Mouse (Mus musculus): ENCODE results near the gene Xpnpep1. TPM values are rescaled to one million over a fixed set of nuclear protein-coding genes. Genes with fewer than 3 reads are reported as not detected.

Xpnpep1 gene
- polyA plus RNA-seq, 1 experiment from 2014 or later: 157 TPM

- no peak overlapping the region for H3K9ac ChIP-seq (replicated peaks; ENCODE audit: low read depth, low read length)
- WGBS: 68% methylated on average over 13 of the region's 13 CpGs
- H3K27me3 ChIP-seq (ENCODE audit: control insufficient read depth, insufficient read depth, low read length): no peaks in the 10 kb centered on the region
- 0 out of 2 replicates have a peak, but pooled peaks have one; percentile 20 for ATAC-seq (ENCODE audit: insufficient number of reproducible peaks, insufficient read depth, low FRiP score, low read depth)
- peaks cover 13% of the 10 kb centered on the region for H3K36me3 ChIP-seq (ENCODE audit: control insufficient read depth, insufficient read depth, low read length)
- H3K9me3 ChIP-seq (ENCODE audit: control insufficient read depth, low read depth, low read length): no peaks in the 10 kb centered on the region
- no peak overlapping the region for H3K4me3 ChIP-seq (ENCODE audit: low read depth, low read length)
- H3K4me1 ChIP-seq (ENCODE audit: control insufficient read depth, insufficient read depth, low read length): 0 out of 2 replicates have a peak, but pooled peaks cover 6% of the 10 kb centered on the region
- no peak overlapping the region for H3K4me2 ChIP-seq (replicated peaks; ENCODE audit: low read depth, low read length)
- H3K27ac ChIP-seq (ENCODE audit: low read length): no peak overlapping the region
Observed at GRCm38 (mm10) chr19:53019716-53020463, 20.1 kb downstream of the Xpnpep1 start.

- Histone ChIP-seq H3K27ac (ENCODE audit: low read length) (no peak overlapping the region), H3K4me1 (ENCODE audit: control insufficient read depth, insufficient read depth, low read length) (0 out of 2 replicates have a peak, but pooled peaks cover 5% of the 10 kb centered on the region), H3K36me3 (ENCODE audit: control insufficient read depth, insufficient read depth, low read length) (peaks cover 4% of the 10 kb centered on the region), H3K9me3 (ENCODE audit: control insufficient read depth, low read depth, low read length) (no peaks in the 10 kb centered on the region), H3K27me3 (ENCODE audit: control insufficient read depth, insufficient read depth, low read length) (no peaks in the 10 kb centered on the region), H3K4me2 (replicated peaks; ENCODE audit: low read depth, low read length) (no peak overlapping the region), H3K4me3 (ENCODE audit: low read depth, low read length) (no peak overlapping the region), H3K9ac (replicated peaks; ENCODE audit: low read depth, low read length) (no peak overlapping the region)
- ATAC-seq (ENCODE audit: insufficient number of reproducible peaks, insufficient read depth, low FRiP score, low read depth): no peak
- 78% methylated on average over 9 of the region's 9 CpGs for WGBS
Observed at GRCm38 (mm10) chr19:53017954-53018353, 22.1 kb downstream of the Xpnpep1 start.

GRCm38 (mm10) chr19:53017248-53017647, 22.8 kb downstream of the Xpnpep1 start:
- peaks cover 4% of the 10 kb centered on the region; the same call in 1 of the 2 replicates for H3K36me3 ChIP-seq (ENCODE audit: control insufficient read depth, insufficient read depth, low read length)
- no peak overlapping the region for H3K27ac ChIP-seq (ENCODE audit: low read length)
- H3K27me3 ChIP-seq (ENCODE audit: control insufficient read depth, insufficient read depth, low read length): no peaks in the 10 kb centered on the region
- H3K9me3 ChIP-seq (ENCODE audit: control insufficient read depth, low read depth, low read length): no peaks in the 10 kb centered on the region
- H3K4me1 ChIP-seq (ENCODE audit: control insufficient read depth, insufficient read depth, low read length): no peaks in the 10 kb centered on the region
- H3K4me3 ChIP-seq (ENCODE audit: low read depth, low read length): no peak overlapping the region
- no peak overlapping the region for H3K9ac ChIP-seq (replicated peaks; ENCODE audit: low read depth, low read length)
- ATAC-seq (ENCODE audit: insufficient number of reproducible peaks, insufficient read depth, low FRiP score, low read depth): no peak
- H3K4me2 ChIP-seq (replicated peaks; ENCODE audit: low read depth, low read length): no peak overlapping the region
- 85% methylated on average over 11 of the region's 11 CpGs for WGBS

GRCm38 (mm10) chr19:53014910-53015710, 24.9 kb downstream of the Xpnpep1 start:
- ATAC-seq (ENCODE audit: insufficient number of reproducible peaks, insufficient read depth, low FRiP score, low read depth): no peak
- Histone ChIP-seq H3K27ac (ENCODE audit: low read length) (no peak overlapping the region), H3K4me2 (replicated peaks; ENCODE audit: low read depth, low read length) (no peak overlapping the region), H3K4me1 (ENCODE audit: control insufficient read depth, insufficient read depth, low read length) (peaks cover 15% of the 10 kb centered on the region), H3K4me3 (ENCODE audit: low read depth, low read length) (no peak overlapping the region), H3K36me3 (ENCODE audit: control insufficient read depth, insufficient read depth, low read length) (peaks cover 10% of the 10 kb centered on the region; the same call in 1 of the 2 replicates), H3K9me3 (ENCODE audit: control insufficient read depth, low read depth, low read length) (no peaks in the 10 kb centered on the region), H3K27me3 (ENCODE audit: control insufficient read depth, insufficient read depth, low read length) (no peaks in the 10 kb centered on the region), H3K9ac (replicated peaks; ENCODE audit: low read depth, low read length) (no peak overlapping the region)
- 63% methylated on average over 21 of the region's 21 CpGs for WGBS

- H3K4me1 ChIP-seq (ENCODE audit: control insufficient read depth, insufficient read depth, low read length): peaks cover 24% of the 10 kb centered on the region
Observed at GRCm38 (mm10) chr19:53013744-53014143, 26.3 kb downstream of the Xpnpep1 start.

GRCm38 (mm10) chr19:53013341-53013740, 26.7 kb downstream of the Xpnpep1 start:
- Histone ChIP-seq H3K9me3 (ENCODE audit: control insufficient read depth, low read depth, low read length) (no peaks in the 10 kb centered on the region), H3K36me3 (ENCODE audit: control insufficient read depth, insufficient read depth, low read length) (peaks cover 19% of the 10 kb centered on the region; the same call in 1 of the 2 replicates), H3K4me2 (replicated peaks; ENCODE audit: low read depth, low read length) (no peak overlapping the region), H3K4me3 (ENCODE audit: low read depth, low read length) (no peak overlapping the region), H3K27ac (ENCODE audit: low read length) (no peak overlapping the region), H3K4me1 (ENCODE audit: control insufficient read depth, insufficient read depth, low read length) (peaks cover 28% of the 10 kb centered on the region), H3K27me3 (ENCODE audit: control insufficient read depth, insufficient read depth, low read length) (no peaks in the 10 kb centered on the region), H3K9ac (replicated peaks; ENCODE audit: low read depth, low read length) (no peak overlapping the region)
- WGBS: 91% methylated on average over 7 of the region's 7 CpGs
- ATAC-seq (ENCODE audit: insufficient number of reproducible peaks, insufficient read depth, low FRiP score, low read depth): no peak

More at GRCm38 (mm10) chr19:53013744-53014143, 26.3 kb downstream of the Xpnpep1 start:
- Histone ChIP-seq H3K9me3 (ENCODE audit: control insufficient read depth, low read depth, low read length) (no peaks in the 10 kb centered on the region), H3K4me3 (ENCODE audit: low read depth, low read length) (no peak overlapping the region), H3K27me3 (ENCODE audit: control insufficient read depth, insufficient read depth, low read length) (no peaks in the 10 kb centered on the region), H3K27ac (ENCODE audit: low read length) (no peak overlapping the region), H3K36me3 (ENCODE audit: control insufficient read depth, insufficient read depth, low read length) (peaks cover 19% of the 10 kb centered on the region; the same call in 1 of the 2 replicates), H3K4me2 (replicated peaks; ENCODE audit: low read depth, low read length) (no peak overlapping the region), H3K9ac (replicated peaks; ENCODE audit: low read depth, low read length) (no peak overlapping the region)
- 95% methylated on average over 3 of the region's 3 CpGs for WGBS
- ATAC-seq (ENCODE audit: insufficient number of reproducible peaks, insufficient read depth, low FRiP score, low read depth): no peak

GRCm38 (mm10) chr19:53010941-53011340, 29.1 kb downstream of the Xpnpep1 start:
- H3K4me2 ChIP-seq (replicated peaks; ENCODE audit: low read depth, low read length): no peak overlapping the region
- H3K9me3 ChIP-seq (ENCODE audit: control insufficient read depth, low read depth, low read length): no peaks in the 10 kb centered on the region
- H3K9ac ChIP-seq (replicated peaks; ENCODE audit: low read depth, low read length): no peak overlapping the region
- H3K36me3 ChIP-seq (ENCODE audit: control insufficient read depth, insufficient read depth, low read length): peaks cover 32% of the 10 kb centered on the region
- H3K4me1 ChIP-seq (ENCODE audit: control insufficient read depth, insufficient read depth, low read length): peaks cover 29% of the 10 kb centered on the region
- H3K4me3 ChIP-seq (ENCODE audit: low read depth, low read length): no peak overlapping the region
- H3K27me3 ChIP-seq (ENCODE audit: control insufficient read depth, insufficient read depth, low read length): no peaks in the 10 kb centered on the region
- no peak; the same call in 1 of the 2 replicates for ATAC-seq (ENCODE audit: insufficient number of reproducible peaks, insufficient read depth, low FRiP score, low read depth)
- peak overlapping the region; percentile 12 for H3K27ac ChIP-seq (ENCODE audit: low read length)
- 35% methylated on average over 5 of the region's 5 CpGs for WGBS

- Histone ChIP-seq H3K4me1 (ENCODE audit: control insufficient read depth, insufficient read depth, low read length) (peaks cover 29% of the 10 kb centered on the region), H3K9me3 (ENCODE audit: control insufficient read depth, low read depth, low read length) (no peaks in the 10 kb centered on the region), H3K9ac (replicated peaks; ENCODE audit: low read depth, low read length) (no peak overlapping the region), H3K27ac (ENCODE audit: low read length) (peak overlapping the region; percentile 59), H3K4me3 (ENCODE audit: low read depth, low read length) (no peak overlapping the region), H3K36me3 (ENCODE audit: control insufficient read depth, insufficient read depth, low read length) (peaks cover 50% of the 10 kb centered on the region), H3K27me3 (ENCODE audit: control insufficient read depth, insufficient read depth, low read length) (no peaks in the 10 kb centered on the region), H3K4me2 (replicated peaks; ENCODE audit: low read depth, low read length) (no peak overlapping the region)
- 71% methylated on average over 5 of the region's 5 CpGs for WGBS
- no peak for ATAC-seq (ENCODE audit: insufficient number of reproducible peaks, insufficient read depth, low FRiP score, low read depth)
Observed at GRCm38 (mm10) chr19:53008921-53009320, 31.1 kb downstream of the Xpnpep1 start.
